Mouse (Mus musculus): ENCODE results near the gene Gm12185. TPM values are rescaled to one million over a fixed set of nuclear protein-coding genes. Genes with fewer than 3 reads are reported as not detected.
"Not testable (repeated sequence)": the region's sequence is repeated elsewhere in the genome, so short reads cannot be mapped to it uniquely, and the experiment has no call there.

Gm12185 gene
- under 1 TPM; 0.19 to 0.34 TPM for total RNA-seq (2021)
- long read RNA-seq, experiment 1, partial matches to known transcripts, result 0 of 2 reads
- long read RNA-seq, experiment 1, other reads (novel, unspliced or antisense), result 2 of 2 reads
- long read RNA-seq, experiment 2, partial matches to known transcripts, result 0 of 1 reads
- long read RNA-seq, experiment 2, other reads (novel, unspliced or antisense), result 1 of 1 reads

- not testable (repeated sequence) for DNase-seq
Measured at GRCm38 (mm10) chr11:48991740-48992520, at the start of gene Gm12185. Gene Gm12185, minus strand, starts transcription at chr11:48992226.

GRCm38 (mm10) chr11:49012074-49012473 lies 20.0 kb upstream of the Gm12185 start:
- DNase-seq, result not testable (repeated sequence)

GRCm38 (mm10) chr11:49006785-49007184 lies 14.8 kb upstream of the Gm12185 start:
- DNase-seq, result not testable (repeated sequence)

- DNase-seq, result not testable (repeated sequence)
Measured at GRCm38 (mm10) chr11:49006317-49006716, 14.3 kb upstream of the Gm12185 start.

GRCm38 (mm10) chr11:49000411-49000810 lies 8.4 kb upstream of the Gm12185 start:
- not testable (repeated sequence) for DNase-seq

- DNase-seq, result not testable (repeated sequence)
Measured at GRCm38 (mm10) chr11:48994018-48994417, 2.0 kb upstream of the Gm12185 start, which contains the start of gene Tgtp1. Gene Tgtp1, minus strand, starts transcription at chr11:48994172.

GRCm38 (mm10) chr11:48993296-48993695 lies 1.3 kb upstream of the Gm12185 start:
- not testable (repeated sequence) for DNase-seq

- not testable (repeated sequence) for DNase-seq
Measured at GRCm38 (mm10) chr11:48989981-48990380, 2.0 kb downstream of the Gm12185 start.

- not testable (repeated sequence) for DNase-seq
Measured at GRCm38 (mm10) chr11:48988219-48988618, 3.8 kb downstream of the Gm12185 start.

- not testable (repeated sequence) for DNase-seq
Measured at GRCm38 (mm10) chr11:48982848-48983247, 9.2 kb downstream of the Gm12185 start.

GRCm38 (mm10) chr11:48980052-48980451 lies 12.0 kb downstream of the Gm12185 start:
- DNase-seq, result not testable (repeated sequence)

GRCm38 (mm10) chr11:48979251-48979650 lies 12.8 kb downstream of the Gm12185 start, which contains the start of gene 9930111J21Rik1:
Gene 9930111J21Rik1, minus strand, starts transcription at chr11:48979398.
- not testable (repeated sequence) for DNase-seq

- not testable (repeated sequence) for DNase-seq
Measured at GRCm38 (mm10) chr11:48978240-48978939, 13.6 kb downstream of the Gm12185 start, which contains the start of gene Olfr56. Gene Olfr56, plus strand, starts transcription at chr11:48978889.

GRCm38 (mm10) chr11:48974686-48975085 lies 17.3 kb downstream of the Gm12185 start:
- DNase-seq, result not testable (repeated sequence)

GRCm38 (mm10) chr11:48946090-48946489 lies 45.9 kb downstream of the Gm12185 start, which contains the start of gene Psme2b:
Gene Psme2b, minus strand, starts transcription at chr11:48946190.
- DNase-seq, result not testable (repeated sequence)

GRCm38 (mm10) chr11:48939286-48939685 lies 52.7 kb downstream of the Gm12185 start:
- not testable (repeated sequence) for DNase-seq

GRCm38 (mm10) chr11:48935291-48935690 lies 56.7 kb downstream of the Gm12185 start:
- DNase-seq, result not testable (repeated sequence)

GRCm38 (mm10) chr11:48933923-48934322 lies 58.1 kb downstream of the Gm12185 start:
- not testable (repeated sequence) for DNase-seq

- not testable (repeated sequence) for DNase-seq
Measured at GRCm38 (mm10) chr11:48933422-48933821, 58.6 kb downstream of the Gm12185 start.

- not testable (repeated sequence) for DNase-seq
Measured at GRCm38 (mm10) chr11:48928068-48928467, 64.0 kb downstream of the Gm12185 start.

- DNase-seq, result not testable (repeated sequence)
Measured at GRCm38 (mm10) chr11:48926437-48926836, 65.6 kb downstream of the Gm12185 start.

- DNase-seq, result not testable (repeated sequence)
Measured at GRCm38 (mm10) chr11:48923818-48924217, 68.2 kb downstream of the Gm12185 start.

Measured in gastrocnemius, postnatal 10 days (tissue).